Mouse (Mus musculus) CH12.LX (cell line): ENCODE measurements around the gene Tnfrsf14. TPM values are rescaled to one million over a fixed set of nuclear protein-coding genes. Genes with fewer than 3 reads are reported as not detected.

Experiments
- DNase-seq: peaks from one replicate; pipeline ENCODE4 v3.0.0-alpha.2; 2013; ENCODE audit errors: extremely low read depth
- H3K27ac ChIP-seq: 2 replicates; pipeline ENCODE4 v1.5.1; 2012; ENCODE audit warnings: low read depth, mild to moderate bottlenecking, control low read depth, moderate library complexity; ENCODE audit not compliant: insufficient read depth
- H3K27me3 ChIP-seq: replicated peaks from 2 replicates; pipeline ENCODE3; 2012; ENCODE audit warnings: inconsistent platforms
- H3K36me3 ChIP-seq, 2 experiments: replicated peaks in 1 of 2; 2 replicates each; pipeline versions ENCODE3 to v1.6.1; 2012; ENCODE audit warnings: inconsistent platforms in 1 of 2, low read length in 1 of 2, mild to moderate bottlenecking in 1 of 2, mixed read lengths in 1 of 2, moderate library complexity in 1 of 2; ENCODE audit not compliant: control insufficient read depth in 1 of 2, insufficient read depth in 1 of 2
- H3K4me1 ChIP-seq, 2 experiments: 2 replicates each; pipeline ENCODE4 v1.6.1; 2012; ENCODE audit warnings: inconsistent platforms in 1 of 2, moderate library complexity in 1 of 2; ENCODE audit not compliant: insufficient read depth in 2 of 2, control insufficient read depth in 1 of 2
- H3K4me2 ChIP-seq: 2 replicates; pipeline ENCODE4 v1.6.1; 2012; ENCODE audit warnings: low read depth, mild to moderate bottlenecking, control low read depth; ENCODE audit not compliant: poor library complexity, insufficient read depth, severe bottlenecking
- H3K4me3 ChIP-seq, 3 experiments: fragments of 150-350 bp in 1 of 3; sonication (generic) in 1 of 3; replicated peaks in 1 of 3; 2 replicates each; pipeline versions ENCODE3 to v1.5.1; 2011 to 2012; ENCODE audit warnings: low read depth in 2 of 3, low read length in 2 of 3, mild to moderate bottlenecking in 2 of 3, moderate library complexity in 2 of 3, control low read depth in 1 of 3, improper control_type of control experiment in 1 of 3, inconsistent platforms in 1 of 3, mixed read lengths in 1 of 3; ENCODE audit not compliant: poor library complexity in 1 of 3
- H3K79me2 ChIP-seq: replicated peaks from 2 replicates; pipeline ENCODE4 v1.6.1; 2012; ENCODE audit warnings: mild to moderate bottlenecking, moderate library complexity; ENCODE audit not compliant: control insufficient read depth, poor library complexity, insufficient read depth, severe bottlenecking; ENCODE audit errors: extremely low read depth
- H3K9ac ChIP-seq: 2 replicates; pipeline ENCODE4 v1.6.1; 2012; ENCODE audit warnings: low read depth, mild to moderate bottlenecking, control low read depth, moderate library complexity; ENCODE audit not compliant: insufficient read depth
- H3K9me3 ChIP-seq: replicated peaks from 2 replicates; pipeline ENCODE3; 2012; ENCODE audit warnings: low read length, inconsistent platforms, mixed read lengths
- BHLHE40 ChIP-seq: IDR thresholded peaks from 2 replicates; pipeline ENCODE4 v1.6.1; 2011; ENCODE audit warnings: mild to moderate bottlenecking, low read depth, low read length, improper control_type of control experiment
- CHD1 ChIP-seq: IDR thresholded peaks from 2 replicates; pipeline ENCODE4 v1.6.1; 2012; ENCODE audit warnings: low read depth, low read length, improper control_type of control experiment, inconsistent platforms
- CHD2 ChIP-seq: IDR thresholded peaks from 2 replicates; pipeline ENCODE4 v1.6.1; 2011; ENCODE audit warnings: low read length, improper control_type of control experiment
- CTCF ChIP-seq, 2 experiments: IDR thresholded peaks in 1 of 2; conservative IDR thresholded peaks in 1 of 2; 2 replicates each; pipeline ENCODE4 v1.5.1; 2011 to 2012; ENCODE audit warnings: low read depth in 2 of 2, low read length in 2 of 2, improper control_type of control experiment in 1 of 2, inconsistent platforms in 1 of 2, mild to moderate bottlenecking in 1 of 2, moderate library complexity in 1 of 2
- E2F4 ChIP-seq: IDR thresholded peaks from 2 replicates; pipeline ENCODE4 v1.6.1; 2011; ENCODE audit warnings: low read depth, low read length, improper control_type of control experiment; ENCODE audit not compliant: insufficient replicate concordance
- ELF1 ChIP-seq: IDR thresholded peaks from 2 replicates; pipeline ENCODE4 v1.6.1; 2014; ENCODE audit warnings: low read depth, mild to moderate bottlenecking, inconsistent platforms, low read length, improper control_type of control experiment
- EP300 ChIP-seq: IDR thresholded peaks from 2 replicates; pipeline ENCODE4 v1.6.1; 2011; ENCODE audit warnings: low read length, improper control_type of control experiment
- ETS1 ChIP-seq: conservative IDR thresholded peaks from 2 replicates; pipeline ENCODE4 v1.6.1; 2012; ENCODE audit warnings: low read depth, mild to moderate bottlenecking, inconsistent platforms, low read length, improper control_type of control experiment, moderate library complexity
- GABPA ChIP-seq: IDR thresholded peaks from 2 replicates; pipeline ENCODE4 v1.6.1; 2012; ENCODE audit warnings: low read depth, low read length, improper control_type of control experiment, inconsistent platforms; ENCODE audit not compliant: insufficient replicate concordance
- HCFC1 ChIP-seq: IDR thresholded peaks from 2 replicates; pipeline ENCODE4 v1.6.1; 2012; ENCODE audit warnings: low read depth, mild to moderate bottlenecking, inconsistent platforms, low read length, improper control_type of control experiment
- IRF4 ChIP-seq: IDR thresholded peaks from 2 replicates; pipeline ENCODE4 v1.6.1; 2014; ENCODE audit warnings: low read depth, mild to moderate bottlenecking, inconsistent platforms, low read length, improper control_type of control experiment
- JUN ChIP-seq: IDR thresholded peaks from 2 replicates; pipeline ENCODE4 v1.6.1; 2011; ENCODE audit warnings: low read depth, mild to moderate bottlenecking, low read length, improper control_type of control experiment, moderate library complexity; ENCODE audit not compliant: insufficient read depth
- JUND ChIP-seq: conservative IDR thresholded peaks from 2 replicates; pipeline ENCODE4 v1.6.1; 2011; ENCODE audit warnings: low read depth, low read length, improper control_type of control experiment
- KAT2A ChIP-seq: IDR thresholded peaks from 2 replicates; pipeline ENCODE4 v1.6.1; 2012; ENCODE audit warnings: low read length, improper control_type of control experiment, inconsistent platforms; ENCODE audit not compliant: insufficient replicate concordance
- MAFK ChIP-seq: IDR thresholded peaks from 2 replicates; pipeline ENCODE4 v1.6.1; 2011; ENCODE audit warnings: low read length, improper control_type of control experiment; ENCODE audit not compliant: insufficient replicate concordance
- MAX ChIP-seq: IDR thresholded peaks from 2 replicates; pipeline ENCODE4 v1.6.1; 2011; ENCODE audit warnings: low read length, improper control_type of control experiment
- MAZ ChIP-seq: IDR thresholded peaks from 2 replicates; pipeline ENCODE4 v1.6.1; 2012; ENCODE audit warnings: low read depth, mild to moderate bottlenecking, inconsistent platforms, low read length, improper control_type of control experiment, moderate library complexity
- MEF2A ChIP-seq: IDR thresholded peaks from 2 replicates; pipeline ENCODE4 v1.6.1; 2014; ENCODE audit warnings: low read depth, mild to moderate bottlenecking, inconsistent platforms, low read length, improper control_type of control experiment, borderline replicate concordance
- MXI1 ChIP-seq: IDR thresholded peaks from 2 replicates; pipeline ENCODE4 v1.6.1; 2011; ENCODE audit warnings: mild to moderate bottlenecking, low read depth, low read length, improper control_type of control experiment
- MYC ChIP-seq: IDR thresholded peaks from 2 replicates; pipeline ENCODE4 v1.6.1; 2011; ENCODE audit warnings: low read depth, mild to moderate bottlenecking, improper control_type of control experiment, low read length
- NELFE ChIP-seq: IDR thresholded peaks from 2 replicates; pipeline ENCODE4 v1.6.1; 2011; ENCODE audit warnings: low read depth, low read length, improper control_type of control experiment
- NRF1 ChIP-seq: IDR thresholded peaks from 2 replicates; pipeline ENCODE4 v1.6.1; 2014; ENCODE audit warnings: low read depth, mild to moderate bottlenecking, inconsistent platforms, low read length, improper control_type of control experiment, moderate library complexity
- PAX5 ChIP-seq: IDR thresholded peaks from 2 replicates; pipeline ENCODE4 v1.6.1; 2012; ENCODE audit warnings: low read length, inconsistent platforms, mixed read lengths
- POLR2A ChIP-seq: IDR thresholded peaks from 2 replicates; pipeline ENCODE4 v1.6.1; 2011; ENCODE audit warnings: low read depth, mild to moderate bottlenecking, improper control_type of control experiment, low read length
- POLR2AphosphoS2 ChIP-seq: IDR thresholded peaks from 2 replicates; pipeline ENCODE4 v1.6.1; 2011; ENCODE audit warnings: low read depth, low read length, improper control_type of control experiment
- RAD21 ChIP-seq: IDR thresholded peaks from 2 replicates; pipeline ENCODE4 v1.6.1; 2011; ENCODE audit warnings: low read depth, mild to moderate bottlenecking, low read length, improper control_type of control experiment, moderate library complexity
- RCOR1 ChIP-seq: conservative IDR thresholded peaks from 2 replicates; pipeline ENCODE4 v1.6.1; 2012; ENCODE audit warnings: low read depth, mild to moderate bottlenecking, inconsistent platforms, low read length, improper control_type of control experiment
- SIN3A ChIP-seq: IDR thresholded peaks from 2 replicates; pipeline ENCODE4 v1.6.1; 2012; ENCODE audit warnings: low read length, improper control_type of control experiment, inconsistent platforms
- SMC3 ChIP-seq: IDR thresholded peaks from 2 replicates; pipeline ENCODE4 v1.6.1; 2011; ENCODE audit warnings: low read depth, low read length, improper control_type of control experiment
- TBP ChIP-seq: conservative IDR thresholded peaks from 2 replicates; pipeline ENCODE4 v1.6.1; 2011; ENCODE audit warnings: low read depth, low read length, improper control_type of control experiment
- TCF12 ChIP-seq: IDR thresholded peaks from 2 replicates; pipeline ENCODE4 v1.6.1; 2014; ENCODE audit warnings: low read depth, mild to moderate bottlenecking, inconsistent platforms, low read length, improper control_type of control experiment
- UBTF ChIP-seq: IDR thresholded peaks from 2 replicates; pipeline ENCODE4 v1.6.1; 2012; ENCODE audit warnings: low read depth, mild to moderate bottlenecking, inconsistent platforms, low read length, improper control_type of control experiment, moderate library complexity
- USF1 ChIP-seq: IDR thresholded peaks from 2 replicates; pipeline ENCODE4 v1.6.1; 2014; ENCODE audit warnings: low read depth, mild to moderate bottlenecking, inconsistent platforms, low read length, improper control_type of control experiment
- USF2 ChIP-seq: conservative IDR thresholded peaks from 2 replicates; pipeline ENCODE4 v1.6.1; 2011; ENCODE audit warnings: low read depth, low read length, improper control_type of control experiment
- ZC3H11A ChIP-seq: IDR thresholded peaks from 2 replicates; pipeline ENCODE4 v1.6.1; 2012; ENCODE audit warnings: low read depth, mild to moderate bottlenecking, inconsistent platforms, low read length, improper control_type of control experiment
- ZKSCAN1 ChIP-seq: IDR thresholded peaks from 2 replicates; pipeline ENCODE4 v1.6.1; 2012; ENCODE audit warnings: low read depth, inconsistent platforms, low read length, improper control_type of control experiment, borderline replicate concordance
- ZMIZ1 ChIP-seq: IDR thresholded peaks from 2 replicates; pipeline ENCODE4 v1.6.1; 2012; ENCODE audit warnings: low read depth, mild to moderate bottlenecking, inconsistent platforms, low read length, improper control_type of control experiment
- ZNF384 ChIP-seq: IDR thresholded peaks from 2 replicates; pipeline ENCODE4 v1.6.1; 2012; ENCODE audit warnings: low read depth, low read length, improper control_type of control experiment, inconsistent platforms
- dilution Hi-C: fragments of 300-500 bp; cut with MboI; formaldehyde crosslinking; loops from 2 replicates; pipeline ENCODE4 v1.14.3; 2020; ENCODE audit warnings: low sequenced_read_pairs; ENCODE audit not compliant: extremely low pct_unique_long_range_greater_than_20kb, extremely low pct_ligation_motif_present
- in situ Hi-C: fragments of 300-500 bp; cut with MboI; formaldehyde crosslinking; loops from 3 replicates; pipeline ENCODE4 v1.14.3; 2019; ENCODE audit warnings: low sequenced_read_pairs, low pct_ligation_motif_present, low pct_unique_long_range_greater_than_20kb, mixed read lengths
- polyA plus RNA-seq: library from polyadenylated mRNA; unstranded; fragments of >175 nt; gene quantifications from 2 replicates; pipeline ENCODE4 v1.2.1, GENCODE M21; 2012; ENCODE audit warnings: low read depth; ENCODE audit not compliant: insufficient read length
- total RNA-seq, 2 experiments: library from RNA; depleted of rRNA; stranded (reverse); fragments of 300-350 nt in 1 of 2; fragments of >200 nt in 1 of 2; gene quantifications; 2 replicates each; pipeline ENCODE4 v1.2.3; 2012 to 2014

Tnfrsf14 gene
- total and polyA plus RNA-seq, 3 experiments, result 20.0 to 109 (median 25.9) TPM

DNA sequence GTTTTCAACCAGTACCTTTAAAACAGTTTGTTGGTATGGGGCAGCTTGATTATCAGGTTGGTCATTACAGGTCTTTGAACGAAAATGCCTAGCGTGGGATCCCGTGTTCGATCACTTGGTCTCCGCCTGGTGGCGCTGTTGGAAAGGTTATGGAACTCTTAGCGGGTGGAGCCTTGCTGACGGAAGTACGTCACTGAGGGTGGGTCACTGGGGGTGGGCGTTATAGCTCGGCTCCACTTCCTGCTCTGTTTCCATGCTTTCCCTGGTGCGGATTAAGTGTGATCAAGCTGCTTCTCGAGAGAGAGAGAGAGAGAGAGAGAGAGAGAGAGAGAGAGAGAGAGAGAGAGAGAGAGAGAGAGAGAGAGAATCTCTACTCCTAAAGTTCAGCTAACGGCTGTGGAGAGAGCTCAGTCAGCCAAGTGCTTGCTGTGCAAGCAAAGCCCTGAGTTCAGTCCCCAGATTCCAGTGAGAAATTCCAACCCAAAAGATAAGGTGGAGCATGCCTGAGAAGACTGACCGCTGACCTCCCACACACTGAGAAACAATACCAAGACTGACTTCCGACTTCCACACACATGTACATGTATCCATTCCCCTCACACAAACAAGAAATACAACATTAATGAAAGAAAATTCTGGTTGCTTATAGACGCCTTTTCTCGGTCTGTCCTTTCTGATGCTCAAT lies 50.4 kb downstream of the Tnfrsf14 start:
- dilution Hi-C loops, result loop anchor here (25.0 kb wide), 1 partner anchor 159 kb away; no protein-coding TSS in a partner anchor
- peak overlapping the region; percentile 97 for H3K4me2 ChIP-seq
- in situ Hi-C loops, result loop anchor here (5.0 kb wide), 1 partner anchor 189 kb away; the partner anchor contains the start of gene Pex10
- H3K9ac ChIP-seq, result peak overlapping the region; percentile 90
- peaks cover 34% of the 10 kb centered on the region for H3K27me3 ChIP-seq
- no peaks in the 10 kb centered on the region for H3K79me2 ChIP-seq
- TF ChIP-seq USF2, result no peak
- 0 out of 2 replicates have a peak, but pooled peaks have one; percentile 24 for TF ChIP-seq CHD2
- 0 out of 2 replicates have a peak, but pooled peaks have one; percentile 34 for TF ChIP-seq ZMIZ1
- no peak for TF ChIP-seq EP300
- TF ChIP-seq USF1, result no peak
- TF ChIP-seq SIN3A, result peak; percentile 47; the same call in 1 of the 2 replicates
- peak; percentile 77 for TF ChIP-seq NELFE
- no peak for TF ChIP-seq NRF1
- TF ChIP-seq MAX, result no peak
- no peak for TF ChIP-seq MEF2A
- peak; percentile 60; the same call in 1 of the 2 replicates for TF ChIP-seq TCF12
- no peak for TF ChIP-seq BHLHE40
- TF ChIP-seq ZC3H11A, result peak; percentile 31; the same call in 1 of the 2 replicates
- peak; percentile 65 to 97 for TF ChIP-seq CTCF (conservative IDR thresholded peaks at IDR 0.05 in 1 of 2, IDR thresholded peaks at IDR 0.05 in 1 of 2; ENCODE audit: low read depth in 2 of 2, low read length in 2 of 2)
- no peak for TF ChIP-seq GABPA
- no peak for TF ChIP-seq ETS1
- TF ChIP-seq UBTF, result no peak
- peak; percentile 71 for TF ChIP-seq HCFC1
- peak; percentile 75 for TF ChIP-seq TBP
- peak; percentile 85 for TF ChIP-seq ELF1
- peak; percentile 79 for TF ChIP-seq POLR2A
- peak; percentile 62; the same call in 1 of the 2 replicates for TF ChIP-seq MXI1
- TF ChIP-seq POLR2AphosphoS2, result no peak
- TF ChIP-seq RAD21, result peak; percentile 98
- no peak for TF ChIP-seq MAFK
- TF ChIP-seq RCOR1, result no peak
- no peak for TF ChIP-seq KAT2A
- TF ChIP-seq MYC, result peak; percentile 32; the same call in 1 of the 2 replicates
- TF ChIP-seq CHD1, result no peak; the same call in 1 of the 2 replicates
- no peak for TF ChIP-seq JUND
- no peak for TF ChIP-seq ZNF384
- TF ChIP-seq MAZ, result 0 out of 2 replicates have a peak, but pooled peaks have one; percentile 40
- TF ChIP-seq IRF4, result no peak; the same call in 1 of the 2 replicates
- TF ChIP-seq SMC3, result peak; percentile 90
- TF ChIP-seq PAX5, result no peak
- TF ChIP-seq JUN, result no peak
- no peak for TF ChIP-seq ZKSCAN1
- no peak for TF ChIP-seq E2F4
- H3K36me3 ChIP-seq, result no peaks in the 10 kb centered on the region
- peak; percentile 97 for DNase-seq
- peak overlapping the region; percentile 47 to 51 (median 50) for H3K4me3 ChIP-seq
- no peak overlapping the region; the same call in 1 of the 2 replicates for H3K27ac ChIP-seq
- H3K9me3 ChIP-seq, result peaks cover 2% of the 10 kb centered on the region
- H3K4me1 ChIP-seq, result peaks cover 7 to 28% of the 10 kb centered on the region in 2 experiments
